Mouse (Mus musculus) MEL (cell line): ENCODE measurements at regions not wholly inside any gene's neighbourhood (a gene's known extent, or its start where the extent isn't known, plus 50 kb on each side); places are given as distances from the start of the nearest gene placed in this dataset.
"Not testable (repeated sequence)": the region's sequence is repeated elsewhere in the genome, so short reads cannot be mapped to it uniquely, and the experiment has no call there.

Source experiments
- DNase-seq: peaks from one replicate; pipeline ENCODE4 v3.0.0; 2011; ENCODE audit warnings: low read depth, low spot score
- H3K27ac ChIP-seq: 2 replicates; pipeline ENCODE4 v1.5.1; 2012; ENCODE audit warnings: low read depth, mild to moderate bottlenecking, control low read depth, low read length, moderate library complexity; ENCODE audit not compliant: control insufficient read depth
- H3K27me3 ChIP-seq, 2 experiments: fragments of 150-350 bp in 1 of 2; sonication (generic) in 1 of 2; 2 replicates each; pipeline ENCODE4 v1.6.1; 2012; ENCODE audit warnings: low read length in 2 of 2, mild to moderate bottlenecking in 2 of 2, improper control_type of control experiment in 1 of 2, moderate library complexity in 1 of 2; ENCODE audit not compliant: insufficient read depth in 2 of 2, control insufficient read depth in 1 of 2
- H3K36me3 ChIP-seq, 2 experiments: 2 replicates each; pipeline ENCODE4 v1.6.1; 2012 to 2014; ENCODE audit warnings: low read length in 2 of 2, improper control_type of control experiment in 1 of 2, inconsistent platforms in 1 of 2, mild to moderate bottlenecking in 1 of 2; ENCODE audit not compliant: insufficient read depth in 2 of 2, control insufficient read depth in 1 of 2
- H3K4me1 ChIP-seq, 2 experiments: fragments of 150-350 bp in 1 of 2; sonication (generic) in 1 of 2; 2 replicates each; pipeline ENCODE4 v1.6.1; 2012; ENCODE audit warnings: low read length in 2 of 2, improper control_type of control experiment in 1 of 2, mild to moderate bottlenecking in 1 of 2; ENCODE audit not compliant: insufficient read depth in 2 of 2, control insufficient read depth in 1 of 2
- H3K4me3 ChIP-seq, 2 experiments: fragments of 150-350 bp in 1 of 2; sonication (generic) in 1 of 2; 2 replicates each; pipeline ENCODE4 v1.5.1; 2012; ENCODE audit warnings: low read depth in 2 of 2, low read length in 2 of 2, mild to moderate bottlenecking in 2 of 2, moderate library complexity in 2 of 2, control low read depth in 1 of 2, improper control_type of control experiment in 1 of 2; ENCODE audit not compliant: control insufficient read depth in 1 of 2, insufficient read depth in 1 of 2
- H3K79me2 ChIP-seq: 2 replicates; pipeline ENCODE4 v1.6.1; 2012; ENCODE audit warnings: mild to moderate bottlenecking, low read length, moderate library complexity; ENCODE audit not compliant: control insufficient read depth, poor library complexity, insufficient read depth
- H3K9ac ChIP-seq: 2 replicates; pipeline ENCODE4 v1.6.1; 2012; ENCODE audit warnings: low read depth, mild to moderate bottlenecking, control low read depth, low read length, moderate library complexity; ENCODE audit not compliant: control insufficient read depth, poor library complexity, severe bottlenecking
- H3K9me3 ChIP-seq: fragments of 150-350 bp; sonication (generic); replicated peaks from 2 replicates; pipeline ENCODE4 v1.6.1; 2012; ENCODE audit warnings: mild to moderate bottlenecking, low read length, improper control_type of control experiment, moderate library complexity; ENCODE audit not compliant: insufficient read depth
- BHLHE40 ChIP-seq: IDR thresholded peaks from 2 replicates; pipeline ENCODE4 v1.6.1; 2012; ENCODE audit warnings: low read depth, mild to moderate bottlenecking, inconsistent platforms, low read length, improper control_type of control experiment, borderline replicate concordance
- CHD2 ChIP-seq: IDR thresholded peaks from 2 replicates; pipeline ENCODE4 v1.6.1; 2011; ENCODE audit warnings: low read length, improper control_type of control experiment
- E2F4 ChIP-seq: IDR thresholded peaks from 2 replicates; pipeline ENCODE4 v1.6.1; 2011; ENCODE audit warnings: low read depth, low read length, improper control_type of control experiment, borderline replicate concordance
- ETS1 ChIP-seq: IDR thresholded peaks from 2 replicates; pipeline ENCODE4 v1.6.1; 2012; ENCODE audit warnings: low read depth, mild to moderate bottlenecking, inconsistent platforms, low read length, improper control_type of control experiment, moderate library complexity
- HCFC1 ChIP-seq: IDR thresholded peaks from 2 replicates; pipeline ENCODE4 v1.6.1; 2012; ENCODE audit warnings: low read depth, mild to moderate bottlenecking, inconsistent platforms, low read length, improper control_type of control experiment, moderate library complexity
- JUND ChIP-seq: IDR thresholded peaks from 2 replicates; pipeline ENCODE4 v1.6.1; 2011; ENCODE audit warnings: low read depth, mild to moderate bottlenecking, improper control_type of control experiment, low read length
- KAT2A ChIP-seq: conservative IDR thresholded peaks from 2 replicates; pipeline ENCODE4 v1.6.1; 2012; ENCODE audit warnings: low read depth, low read length, improper control_type of control experiment, inconsistent platforms
- MAX ChIP-seq: IDR thresholded peaks from 2 replicates; pipeline ENCODE4 v1.6.1; 2011; ENCODE audit warnings: low read length, improper control_type of control experiment
- MAZ ChIP-seq: IDR thresholded peaks from 2 replicates; pipeline ENCODE4 v1.6.1; 2012; ENCODE audit warnings: low read depth, mild to moderate bottlenecking, inconsistent platforms, low read length, improper control_type of control experiment
- MYC ChIP-seq: IDR thresholded peaks from 2 replicates; pipeline ENCODE4 v1.6.1; 2011; ENCODE audit warnings: low read depth, mild to moderate bottlenecking, low read length, improper control_type of control experiment, moderate library complexity
- NRF1 ChIP-seq: IDR thresholded peaks from 2 replicates; pipeline ENCODE4 v1.6.1; 2014; ENCODE audit warnings: low read depth, mild to moderate bottlenecking, inconsistent platforms, low read length, improper control_type of control experiment, moderate library complexity; ENCODE audit not compliant: poor library complexity, insufficient read depth, severe bottlenecking
- POLR2AphosphoS2 ChIP-seq: IDR thresholded peaks from 2 replicates; pipeline ENCODE4 v1.6.1; 2011; ENCODE audit warnings: low read length, improper control_type of control experiment
- POLR2AphosphoS5 ChIP-seq: IDR thresholded peaks from 2 replicates; pipeline ENCODE4 v1.6.1; 2012; ENCODE audit warnings: low read depth, borderline replicate concordance, mild to moderate bottlenecking, inconsistent platforms, low read length, moderate library complexity, mixed read lengths
- RAD21 ChIP-seq: IDR thresholded peaks from 2 replicates; pipeline ENCODE4 v1.6.1; 2011; ENCODE audit warnings: mild to moderate bottlenecking, low read depth, low read length, improper control_type of control experiment
- SIN3A ChIP-seq: IDR thresholded peaks from 2 replicates; pipeline ENCODE4 v1.6.1; 2012; ENCODE audit warnings: low read length, improper control_type of control experiment, inconsistent platforms
- TAL1 ChIP-seq: IDR thresholded peaks from 2 replicates; pipeline ENCODE4 v1.6.1; 2012; ENCODE audit warnings: mild to moderate bottlenecking, inconsistent platforms, low read length, moderate library complexity, mixed read lengths
- TCF12 ChIP-seq: IDR thresholded peaks from 2 replicates; pipeline ENCODE4 v1.6.1; 2014; ENCODE audit warnings: low read depth, mild to moderate bottlenecking, inconsistent platforms, low read length, improper control_type of control experiment, moderate library complexity
- ZC3H11A ChIP-seq: IDR thresholded peaks from 2 replicates; pipeline ENCODE4 v1.6.1; 2012; ENCODE audit warnings: low read depth, mild to moderate bottlenecking, inconsistent platforms, low read length, improper control_type of control experiment
- ZKSCAN1 ChIP-seq: IDR thresholded peaks from 2 replicates; pipeline ENCODE4 v1.6.1; 2012; ENCODE audit warnings: low read depth, mild to moderate bottlenecking, inconsistent platforms, low read length, improper control_type of control experiment, moderate library complexity
- ZMIZ1 ChIP-seq: IDR thresholded peaks from 2 replicates; pipeline ENCODE4 v1.6.1; 2012; ENCODE audit warnings: low read depth, mild to moderate bottlenecking, inconsistent platforms, low read length, improper control_type of control experiment, moderate library complexity
- ZNF384 ChIP-seq: IDR thresholded peaks from 2 replicates; pipeline ENCODE4 v1.6.1; 2012; ENCODE audit warnings: low read depth, mild to moderate bottlenecking, inconsistent platforms, low read length, improper control_type of control experiment

DNA sequence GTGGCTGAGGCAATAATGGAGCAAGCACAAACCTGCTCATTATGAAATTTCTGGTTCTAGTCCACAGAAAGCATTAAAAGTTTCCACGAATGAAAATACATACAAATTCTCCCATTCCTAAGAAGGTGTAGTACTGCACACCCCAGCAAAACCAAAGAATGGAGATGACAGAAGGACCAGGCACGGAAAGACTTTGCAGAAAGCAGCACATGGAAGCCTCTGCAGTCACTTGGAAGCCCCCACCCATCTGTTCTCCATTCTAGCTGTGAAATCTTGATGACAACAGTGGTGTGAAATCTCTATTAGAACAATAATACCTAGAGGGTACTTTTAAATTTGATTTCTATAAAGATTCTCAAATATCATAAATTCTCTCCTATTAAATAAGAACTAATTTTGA lies 319.3 kb downstream of the Grxcr1 start:
- no peaks in the 10 kb centered on the region for H3K79me2 ChIP-seq
- no peak overlapping the region for H3K4me3 ChIP-seq
- no peak for TF ChIP-seq E2F4
- no peak for TF ChIP-seq SIN3A
- no peak for TF ChIP-seq RAD21
- TF ChIP-seq POLR2AphosphoS2, result no peak
- no peak for TF ChIP-seq ZMIZ1
- TF ChIP-seq KAT2A, result no peak
- no peak for TF ChIP-seq MAX
- TF ChIP-seq TAL1, result no peak
- H3K27ac ChIP-seq, result no peak overlapping the region
- no peak overlapping the region for H3K9ac ChIP-seq
- H3K36me3 ChIP-seq, result no peaks in the 10 kb centered on the region
- H3K9me3 ChIP-seq, result no peaks in the 10 kb centered on the region
- H3K27me3 ChIP-seq, result no peaks in the 10 kb centered on the region
- no peak for DNase-seq
- H3K4me1 ChIP-seq, result no peaks in the 10 kb centered on the region

DNA sequence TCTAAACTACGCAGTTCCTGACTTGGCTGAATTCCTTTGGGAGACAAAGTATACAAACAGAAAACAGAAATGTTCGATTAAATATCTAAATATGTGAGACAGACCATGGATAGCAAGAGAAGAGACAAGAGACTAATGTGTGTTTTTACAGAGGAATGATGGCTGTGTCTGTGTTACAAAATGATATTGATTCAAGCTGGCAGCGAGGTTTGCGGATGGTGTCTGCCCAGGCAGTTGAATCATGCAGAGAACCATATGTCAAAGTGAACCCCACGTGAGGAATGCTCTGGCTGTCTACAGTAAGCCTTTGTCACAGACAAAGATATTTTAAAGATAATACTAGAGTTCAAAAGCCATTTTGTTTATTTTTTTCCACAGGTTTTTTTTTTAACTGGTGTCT lies 320.2 kb downstream of the Grxcr1 start:
- Histone ChIP-seq H3K27ac (no peak overlapping the region), H3K36me3 (no peaks in the 10 kb centered on the region), H3K4me1 (no peaks in the 10 kb centered on the region), H3K27me3 (no peaks in the 10 kb centered on the region), H3K9me3 (no peaks in the 10 kb centered on the region), H3K4me3 (no peak overlapping the region), H3K9ac (no peak overlapping the region), H3K79me2 (no peaks in the 10 kb centered on the region)
- TF ChIP-seq MYC, result no peak
- TF ChIP-seq ZC3H11A, result no peak
- TF ChIP-seq ETS1, result no peak
- TF ChIP-seq MAZ, result no peak
- no peak for TF ChIP-seq ZMIZ1
- TF ChIP-seq ZKSCAN1, result no peak
- TF ChIP-seq JUND, result no peak
- no peak for DNase-seq

DNA sequence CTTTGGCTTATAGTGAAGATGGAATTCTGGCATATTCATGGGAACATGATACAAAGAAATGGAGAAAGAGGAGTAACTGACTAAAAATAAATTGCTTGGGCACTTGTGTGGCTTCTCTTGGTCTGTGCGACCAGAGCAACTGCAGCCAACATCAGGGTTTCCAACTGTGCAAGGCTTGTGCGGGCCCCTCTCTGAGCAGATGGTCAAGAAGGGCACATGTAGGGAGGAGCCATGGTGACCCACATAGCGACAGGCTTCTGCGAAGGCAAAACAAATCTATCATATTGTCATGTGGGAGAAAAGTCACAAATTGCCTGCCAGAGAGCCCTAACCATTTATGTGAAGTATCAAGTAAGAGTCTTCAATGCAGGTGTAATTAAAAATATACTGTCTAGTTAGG lies 321.6 kb downstream of the Grxcr1 start:
- H3K27ac ChIP-seq, result no peak overlapping the region
- no peaks in the 10 kb centered on the region for H3K4me1 ChIP-seq
- no peak overlapping the region for H3K4me3 ChIP-seq
- no peaks in the 10 kb centered on the region for H3K36me3 ChIP-seq
- no peak for DNase-seq
- no peaks in the 10 kb centered on the region for H3K27me3 ChIP-seq
- no peak overlapping the region for H3K9ac ChIP-seq
- no peaks in the 10 kb centered on the region for H3K9me3 ChIP-seq
- no peak for TF ChIP-seq NRF1
- TF ChIP-seq ZNF384, result no peak
- TF ChIP-seq MYC, result no peak
- no peak for TF ChIP-seq POLR2AphosphoS5
- no peak for TF ChIP-seq CHD2
- TF ChIP-seq BHLHE40, result no peak
- no peak for TF ChIP-seq TCF12
- TF ChIP-seq ETS1, result no peak
- no peak for TF ChIP-seq SIN3A
- TF ChIP-seq HCFC1, result no peak
- H3K79me2 ChIP-seq, result no peaks in the 10 kb centered on the region

DNA sequence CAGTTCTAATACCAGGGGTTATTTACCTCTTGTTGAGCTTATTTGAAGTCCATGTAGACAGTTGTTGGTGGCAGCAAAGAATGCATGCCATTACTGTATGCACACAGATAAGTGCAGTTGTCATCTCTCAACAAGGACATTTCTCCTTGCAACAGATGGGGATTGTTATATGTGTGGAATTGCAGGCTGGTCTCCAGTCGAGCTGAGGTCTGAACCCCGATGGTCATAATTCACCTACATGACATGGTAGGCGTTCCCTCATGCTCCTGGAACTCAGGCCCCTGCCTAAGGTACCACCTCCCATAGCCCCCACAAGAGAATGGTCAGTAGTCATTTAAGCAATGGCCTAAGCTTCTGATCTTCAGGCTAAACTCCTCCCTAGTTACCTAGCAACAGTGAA lies 322.2 kb downstream of the Grxcr1 start:
- H3K9me3 ChIP-seq, H3K79me2 ChIP-seq, H3K27ac ChIP-seq, H3K9ac ChIP-seq, DNase-seq, H3K36me3 ChIP-seq, H3K4me1 ChIP-seq, H3K27me3 ChIP-seq, H3K4me3 ChIP-seq: not testable (repeated sequence)
